Mouse (Mus musculus) CH12.LX (cell line): ENCODE measurements at regions not wholly inside any gene's neighbourhood (a gene's known extent, or its start where the extent isn't known, plus 50 kb on each side); places are given as distances from the start of the nearest gene placed in this dataset.

Experiments used
- BHLHE40 ChIP-seq: IDR thresholded peaks from 2 replicates; pipeline ENCODE4 v1.6.1; 2011; ENCODE audit warnings: mild to moderate bottlenecking, low read depth, low read length, improper control_type of control experiment
- CHD1 ChIP-seq: IDR thresholded peaks from 2 replicates; pipeline ENCODE4 v1.6.1; 2012; ENCODE audit warnings: low read depth, low read length, improper control_type of control experiment, inconsistent platforms
- CTCF ChIP-seq, 2 experiments: IDR thresholded peaks in 1 of 2; conservative IDR thresholded peaks in 1 of 2; 2 replicates each; pipeline ENCODE4 v1.5.1; 2011 to 2012; ENCODE audit warnings: low read depth in 2 of 2, low read length in 2 of 2, improper control_type of control experiment in 1 of 2, inconsistent platforms in 1 of 2, mild to moderate bottlenecking in 1 of 2, moderate library complexity in 1 of 2
- EP300 ChIP-seq: IDR thresholded peaks from 2 replicates; pipeline ENCODE4 v1.6.1; 2011; ENCODE audit warnings: low read length, improper control_type of control experiment
- MYC ChIP-seq: IDR thresholded peaks from 2 replicates; pipeline ENCODE4 v1.6.1; 2011; ENCODE audit warnings: low read depth, mild to moderate bottlenecking, improper control_type of control experiment, low read length
- PAX5 ChIP-seq: IDR thresholded peaks from 2 replicates; pipeline ENCODE4 v1.6.1; 2012; ENCODE audit warnings: low read length, inconsistent platforms, mixed read lengths
- POLR2A ChIP-seq: IDR thresholded peaks from 2 replicates; pipeline ENCODE4 v1.6.1; 2011; ENCODE audit warnings: low read depth, mild to moderate bottlenecking, improper control_type of control experiment, low read length
- POLR2AphosphoS2 ChIP-seq: IDR thresholded peaks from 2 replicates; pipeline ENCODE4 v1.6.1; 2011; ENCODE audit warnings: low read depth, low read length, improper control_type of control experiment
- RCOR1 ChIP-seq: conservative IDR thresholded peaks from 2 replicates; pipeline ENCODE4 v1.6.1; 2012; ENCODE audit warnings: low read depth, mild to moderate bottlenecking, inconsistent platforms, low read length, improper control_type of control experiment
- TBP ChIP-seq: conservative IDR thresholded peaks from 2 replicates; pipeline ENCODE4 v1.6.1; 2011; ENCODE audit warnings: low read depth, low read length, improper control_type of control experiment
- USF1 ChIP-seq: IDR thresholded peaks from 2 replicates; pipeline ENCODE4 v1.6.1; 2014; ENCODE audit warnings: low read depth, mild to moderate bottlenecking, inconsistent platforms, low read length, improper control_type of control experiment
- ZNF384 ChIP-seq: IDR thresholded peaks from 2 replicates; pipeline ENCODE4 v1.6.1; 2012; ENCODE audit warnings: low read depth, low read length, improper control_type of control experiment, inconsistent platforms

- no peak for TF ChIP-seq MYC
- no peak for TF ChIP-seq RCOR1
- TF ChIP-seq POLR2A, result no peak
- no peak for TF ChIP-seq BHLHE40
- TF ChIP-seq PAX5, result no peak
- TF ChIP-seq ZNF384, result no peak
- no peak for TF ChIP-seq CTCF (conservative IDR thresholded peaks at IDR 0.05 in 1 of 2, IDR thresholded peaks at IDR 0.05 in 1 of 2; ENCODE audit: low read depth in 2 of 2, low read length in 2 of 2)
- TF ChIP-seq USF1, result no peak
- TF ChIP-seq POLR2AphosphoS2, result no peak
- TF ChIP-seq CHD1, result no peak
- TF ChIP-seq EP300, result no peak
- TF ChIP-seq TBP, result no peak
Measured at GRCm38 (mm10) chr9:63087195-63087594, 61.6 kb downstream of the Skor1 start.
